Mouse (Mus musculus): Measurements from ENCODE around the gene Bmp7. TPM values are rescaled to one million over a fixed set of nuclear protein-coding genes. Genes with fewer than 3 reads are reported as not detected.

Bmp7 gene
- total RNA-seq (2023), result not detected in 2 replicates

GRCm38 (mm10) chr2:172940003-172940798, at the start of gene Bmp7:
Bmp7 (minus strand) TSS chr2:172940321.

GRCm38 (mm10) chr2:172977409-172978130, 37.4 kb upstream of the Bmp7 start, which contains the start of gene Spo11:
Spo11 (plus strand) TSS chr2:172977700.

Other genes starting within 250 kb of the Bmp7 start
- gene Spo11, start 37.4 kb upstream of the Bmp7 start, total RNA-seq (2023), result not detected in 2 replicates
- gene Rae1, start 59.8 kb upstream of the Bmp7 start, total RNA-seq (2023), result 54.3 and 74.0 TPM in 2 replicates
- gene Rbm38, start 80.2 kb upstream of the Bmp7 start, total RNA-seq (2023), result 169 and 177 TPM in 2 replicates
- gene Ctcfl, start 179.2 kb upstream of the Bmp7 start, total RNA-seq (2023), result not detected in 2 replicates
- not detected in 2 replicates for gene Pck1, start 212.7 kb upstream of the Bmp7 start, total RNA-seq (2023)